Mouse (Mus musculus): ENCODE data around the gene Rnase9.
"Not testable (repeated sequence)": the region's sequence is repeated elsewhere in the genome, so short reads cannot be mapped to it uniquely, and the experiment has no call there.

Rnase9 gene

DNA sequence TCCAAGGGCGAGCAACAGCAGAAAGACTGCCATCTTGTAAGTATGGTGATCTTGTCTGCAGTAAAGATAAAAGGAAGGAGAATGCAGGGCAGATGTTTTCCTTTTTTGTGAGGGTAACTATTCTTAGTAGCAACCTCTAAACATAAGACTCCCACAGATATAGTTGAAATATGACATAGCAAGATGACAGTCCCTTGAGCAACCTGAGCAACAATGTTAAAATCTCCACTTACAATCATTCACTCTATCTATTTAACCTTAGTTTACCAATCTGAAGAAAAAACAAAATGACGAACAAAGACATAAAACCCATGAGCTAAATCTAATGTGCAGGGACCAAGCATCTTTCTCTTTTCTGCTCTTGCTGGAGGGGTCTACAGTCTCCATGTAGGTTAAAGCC lies 8.4 kb upstream of the Rnase9 start, which contains the start of gene Rnase11:
Gene Rnase11 (minus strand): TSS at position 101 of the 400 bp plus-strand sequence.
- in situ Hi-C loops (cut with MboI), result no loop called here

DNA sequence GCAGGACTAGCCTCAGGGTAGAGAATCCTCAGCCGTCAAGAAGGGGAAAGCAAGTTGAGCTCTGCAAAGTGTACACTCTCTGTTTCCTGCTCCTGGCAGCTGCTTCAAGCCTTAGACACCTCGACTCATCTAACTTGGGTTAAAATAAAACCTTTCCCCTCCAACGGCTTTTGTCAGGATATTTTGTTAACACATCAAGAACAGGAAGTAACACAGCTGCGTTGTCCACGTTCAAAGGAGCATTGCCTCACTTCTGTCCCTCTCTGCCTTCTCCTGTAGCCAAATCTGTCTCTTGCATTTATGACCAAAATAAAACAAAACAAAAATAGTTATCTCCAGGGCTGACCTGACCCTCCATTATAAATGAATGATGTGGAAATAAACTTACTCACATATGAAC lies 6.2 kb upstream of the Rnase9 start:
- in situ Hi-C loops (cut with MboI), result no loop called here

DNA sequence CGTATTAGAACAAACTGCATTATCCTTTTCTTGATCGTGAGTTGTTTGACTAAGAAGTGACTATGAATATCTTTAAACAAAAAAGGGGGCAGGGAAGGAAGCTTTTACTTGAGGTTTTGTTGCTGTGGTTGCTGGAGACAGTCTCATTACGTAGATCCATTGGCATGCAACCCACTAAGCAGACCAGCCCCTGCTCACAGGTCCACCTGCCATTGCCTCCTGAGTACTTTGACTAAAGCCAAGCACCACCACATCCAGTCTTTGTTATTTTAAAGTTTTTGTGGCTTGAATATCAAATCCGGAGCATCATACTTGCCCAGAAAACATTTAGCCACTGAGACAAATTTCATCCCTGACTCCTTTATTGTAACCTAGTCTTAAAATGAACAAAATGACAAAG lies 5.5 kb downstream of the Rnase9 start:
- in situ Hi-C loops (cut with MboI), result no loop called here

DNA sequence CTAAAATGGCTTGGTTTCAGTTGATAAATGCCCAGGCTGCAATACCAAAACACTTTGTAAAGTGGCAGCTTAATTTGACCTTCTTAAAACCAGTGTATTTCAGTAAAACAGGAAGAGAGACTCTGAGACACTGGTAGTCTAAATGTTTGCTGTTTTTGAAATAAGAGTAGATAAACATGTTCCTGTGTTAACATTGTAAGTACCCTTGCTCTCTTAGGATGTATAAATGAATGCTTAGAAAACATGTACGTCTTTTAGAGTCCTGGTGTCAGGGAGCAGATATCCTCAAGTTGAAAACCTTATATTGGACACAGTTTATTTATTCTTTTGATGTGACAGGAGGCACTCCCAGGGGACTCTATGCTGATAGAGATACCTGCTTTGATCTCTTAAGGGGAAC lies 6.5 kb downstream of the Rnase9 start:
- in situ Hi-C loops (cut with MboI), result no loop called here

DNA sequence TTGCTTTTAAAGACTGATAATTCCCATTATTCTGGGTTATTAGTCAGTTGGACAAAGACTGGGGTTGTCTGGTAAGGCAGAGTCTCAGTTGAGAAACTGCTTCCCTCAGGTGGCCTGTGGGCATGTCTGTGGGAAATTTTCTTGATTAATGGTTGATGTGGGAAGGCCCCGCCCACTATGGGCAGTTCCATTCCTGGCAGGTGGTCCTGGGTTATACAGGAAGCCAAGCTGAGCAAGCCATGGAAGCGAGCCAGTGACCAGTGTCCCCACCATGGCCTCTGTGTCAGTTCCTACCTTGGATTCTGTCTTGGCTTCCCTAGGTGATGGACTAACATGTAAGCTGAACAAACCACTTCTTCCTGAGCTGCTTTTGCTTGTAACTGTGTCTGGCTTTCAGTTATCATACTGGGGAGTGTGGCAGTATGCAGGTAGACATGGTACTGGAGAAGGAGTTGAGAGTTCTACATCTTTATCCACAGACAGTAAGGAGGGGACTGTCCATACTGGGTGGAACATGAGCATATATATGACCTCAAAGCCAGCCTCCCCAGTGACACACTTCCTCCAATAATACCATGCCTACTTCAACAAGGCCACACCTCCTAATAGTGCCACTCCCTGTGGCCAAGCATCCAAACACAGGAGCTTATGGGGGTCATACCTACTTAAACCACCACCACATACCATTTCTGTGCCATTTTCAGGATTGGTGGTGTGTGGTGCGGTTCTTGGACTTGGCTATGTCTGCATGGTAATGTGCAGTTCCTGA lies 14.1 kb downstream of the Rnase9 start:
- in situ Hi-C loops (cut with MboI), result loop anchor here (5.0 kb wide), 1 partner anchor 35 kb away; no protein-coding TSS in a partner anchor

DNA sequence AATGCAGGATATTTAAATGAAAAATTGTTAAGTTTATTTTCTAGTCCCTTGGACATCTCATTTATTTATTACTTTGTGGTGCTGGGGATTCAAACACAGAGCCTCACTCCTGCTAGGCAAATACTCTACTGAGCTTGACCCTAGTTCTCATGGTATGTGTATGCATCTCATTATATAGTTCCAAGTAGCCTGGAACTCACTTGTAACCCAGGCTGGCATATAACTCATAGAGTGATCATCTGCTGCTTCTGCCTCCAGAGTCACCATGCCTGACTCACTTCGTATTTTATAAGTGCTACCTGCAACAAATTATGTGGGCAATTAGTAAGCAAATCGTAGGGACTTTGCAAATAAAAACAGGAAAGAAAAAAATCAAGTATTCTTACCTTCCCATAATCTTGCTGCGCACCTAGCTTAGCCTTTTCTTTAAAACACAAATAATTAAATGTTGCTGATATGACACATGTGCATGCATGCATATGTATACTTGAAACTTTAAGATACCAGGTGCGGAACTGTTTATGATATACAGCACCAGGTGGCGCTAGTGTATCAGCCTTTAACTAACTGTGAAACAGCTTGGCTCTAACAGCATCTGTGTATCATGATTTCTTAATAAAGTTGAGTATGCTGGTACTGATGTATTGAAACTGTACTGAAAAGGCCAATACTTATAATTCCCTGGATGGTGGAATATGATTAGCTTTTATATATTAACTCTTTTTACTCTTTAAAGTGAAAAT lies 15.1 kb downstream of the Rnase9 start:
- in situ Hi-C loops (cut with MboI), result loop anchor here (5.0 kb wide), 1 partner anchor 36 kb away; no protein-coding TSS in a partner anchor

DNA sequence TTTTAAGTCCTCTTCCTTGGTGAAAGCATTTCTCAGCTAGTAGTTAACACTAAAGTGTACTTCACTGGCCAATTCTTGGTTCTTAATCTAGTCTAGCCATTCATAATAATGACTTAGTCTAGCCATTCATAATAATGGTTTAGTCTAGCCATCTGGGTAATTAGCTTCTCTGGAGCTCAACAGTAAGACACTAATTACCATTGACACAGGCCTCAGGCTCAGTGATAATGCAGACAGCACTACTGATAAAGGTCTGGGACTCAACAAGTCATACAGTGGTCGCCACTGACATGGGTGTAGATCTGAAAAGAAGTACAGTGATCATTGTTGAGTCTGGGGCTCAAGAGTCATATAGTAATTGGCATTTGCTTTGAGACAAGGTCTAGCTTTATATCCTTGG lies 16.8 kb downstream of the Rnase9 start:
- in situ Hi-C loops (cut with MboI), result loop anchor here (5.0 kb wide), 1 partner anchor 37 kb away; no protein-coding TSS in a partner anchor

DNA sequence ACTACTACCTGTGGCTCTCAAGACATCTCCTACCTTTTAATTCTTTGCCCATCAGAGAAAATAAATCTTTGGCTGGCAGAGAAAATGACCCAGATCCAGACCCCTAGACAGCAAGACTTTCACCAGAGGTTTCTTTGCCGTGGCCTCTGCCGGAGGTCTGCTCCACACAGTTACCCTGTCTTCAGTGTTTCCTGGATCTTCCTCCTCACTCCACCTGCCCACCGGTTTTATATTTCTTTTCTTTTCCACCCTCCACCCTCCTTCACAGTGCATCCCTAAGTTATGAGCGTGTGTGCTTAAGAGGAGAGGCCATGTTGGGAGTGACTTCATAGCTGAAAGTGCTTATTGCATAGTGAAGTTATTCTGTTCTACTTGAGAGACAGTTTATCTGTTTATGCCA lies 18.2 kb downstream of the Rnase9 start:
- in situ Hi-C loops (cut with MboI), result no loop called here

DNA sequence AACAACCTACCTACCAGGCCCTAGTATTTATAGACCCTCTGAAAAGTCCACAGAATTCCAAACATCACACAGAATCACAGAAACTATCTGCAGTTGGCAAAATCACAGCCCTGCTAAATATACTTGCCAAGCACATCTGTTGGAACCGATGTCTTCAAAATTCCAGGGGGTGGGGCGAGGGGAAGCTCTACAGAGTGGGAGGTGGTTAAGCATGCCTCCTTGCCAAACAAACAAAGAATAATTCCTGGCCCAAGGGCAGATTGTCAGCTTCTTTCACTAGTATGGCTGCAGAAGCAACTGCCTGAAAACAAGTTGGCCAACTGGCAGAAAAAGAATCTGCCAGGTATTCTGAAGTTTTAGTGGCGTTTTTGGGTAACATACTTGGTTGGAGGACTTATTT lies 24.4 kb downstream of the Rnase9 start:
- in situ Hi-C loops (cut with MboI), result no loop called here

DNA sequence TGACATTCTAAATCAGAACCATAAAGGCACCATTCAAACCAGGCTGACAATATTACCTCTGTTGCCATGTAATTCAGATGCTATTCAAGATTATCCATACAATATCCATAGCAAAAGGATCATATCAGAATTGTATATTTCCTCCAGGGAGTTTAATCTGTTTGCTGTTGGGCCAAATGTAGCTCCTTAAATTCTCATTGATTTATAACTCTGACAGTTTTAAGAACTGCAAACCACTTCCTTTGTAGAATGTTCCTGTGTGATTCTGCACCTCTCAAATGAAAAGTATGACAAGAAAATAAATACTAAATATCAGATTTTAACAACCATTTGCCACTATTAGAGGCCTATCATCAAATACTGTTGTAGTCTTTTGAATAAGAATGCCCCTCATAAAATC lies 25.9 kb downstream of the Rnase9 start:
- in situ Hi-C loops (cut with MboI), result no loop called here

DNA sequence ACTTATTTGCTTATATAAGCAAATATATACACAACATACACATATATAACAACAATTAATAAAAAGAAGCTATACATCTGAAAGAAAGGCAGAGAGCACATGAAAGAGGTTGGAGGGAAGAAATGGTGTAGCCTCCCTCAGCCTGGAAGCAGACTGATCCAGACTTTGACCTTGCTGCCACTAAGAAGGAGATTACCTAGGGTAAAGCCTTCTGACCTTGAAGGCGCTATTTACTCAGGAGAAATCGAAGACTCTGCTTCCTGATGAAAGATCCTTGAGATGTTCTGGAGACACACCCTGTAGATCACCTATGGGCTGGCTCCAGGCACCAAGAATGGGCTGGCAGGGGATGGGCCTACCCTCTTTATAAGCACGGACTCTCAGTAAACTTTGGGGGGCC lies 26.9 kb downstream of the Rnase9 start:
- in situ Hi-C loops (cut with MboI), result not testable (repeated sequence)

DNA sequence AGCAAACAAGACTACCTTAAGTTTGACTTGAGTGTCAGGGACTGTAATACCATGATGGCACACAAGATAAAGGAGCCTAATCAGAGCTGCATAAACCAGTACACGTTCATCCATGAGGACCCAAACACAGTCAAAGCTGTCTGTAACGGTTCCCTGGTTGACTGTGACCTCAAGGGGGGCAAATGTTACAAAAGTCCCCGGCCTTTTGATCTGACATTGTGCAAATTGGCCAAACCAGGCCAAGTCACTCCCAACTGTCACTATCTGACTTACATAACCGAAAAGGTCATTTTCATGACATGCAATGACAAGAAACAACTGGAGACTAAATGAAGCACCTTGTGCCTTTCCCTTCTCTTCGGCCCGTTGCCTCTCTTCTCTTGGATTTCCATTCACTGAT lies 32.1 kb downstream of the Rnase9 start:
- in situ Hi-C loops (cut with MboI), result no loop called here

DNA sequence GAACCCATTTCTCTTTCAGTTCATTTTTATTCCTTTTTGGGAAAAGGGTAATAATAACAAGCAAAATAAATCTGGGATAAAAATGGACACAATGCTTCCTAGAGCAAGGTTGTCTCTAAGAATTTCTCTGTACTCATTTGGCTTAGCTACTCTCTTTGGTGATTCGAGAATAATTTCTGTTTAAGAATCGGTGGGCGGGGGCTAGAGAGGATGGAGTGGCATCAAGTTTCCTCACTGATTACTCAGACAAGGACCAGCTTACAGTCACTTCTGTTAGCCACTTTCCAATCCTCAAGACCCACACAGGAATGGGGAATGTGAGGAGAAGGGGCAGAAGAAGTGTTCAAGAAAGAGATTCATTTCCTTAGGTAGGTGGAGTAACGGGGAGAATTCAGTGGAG lies 32.9 kb downstream of the Rnase9 start:
- in situ Hi-C loops (cut with MboI), result no loop called here

DNA sequence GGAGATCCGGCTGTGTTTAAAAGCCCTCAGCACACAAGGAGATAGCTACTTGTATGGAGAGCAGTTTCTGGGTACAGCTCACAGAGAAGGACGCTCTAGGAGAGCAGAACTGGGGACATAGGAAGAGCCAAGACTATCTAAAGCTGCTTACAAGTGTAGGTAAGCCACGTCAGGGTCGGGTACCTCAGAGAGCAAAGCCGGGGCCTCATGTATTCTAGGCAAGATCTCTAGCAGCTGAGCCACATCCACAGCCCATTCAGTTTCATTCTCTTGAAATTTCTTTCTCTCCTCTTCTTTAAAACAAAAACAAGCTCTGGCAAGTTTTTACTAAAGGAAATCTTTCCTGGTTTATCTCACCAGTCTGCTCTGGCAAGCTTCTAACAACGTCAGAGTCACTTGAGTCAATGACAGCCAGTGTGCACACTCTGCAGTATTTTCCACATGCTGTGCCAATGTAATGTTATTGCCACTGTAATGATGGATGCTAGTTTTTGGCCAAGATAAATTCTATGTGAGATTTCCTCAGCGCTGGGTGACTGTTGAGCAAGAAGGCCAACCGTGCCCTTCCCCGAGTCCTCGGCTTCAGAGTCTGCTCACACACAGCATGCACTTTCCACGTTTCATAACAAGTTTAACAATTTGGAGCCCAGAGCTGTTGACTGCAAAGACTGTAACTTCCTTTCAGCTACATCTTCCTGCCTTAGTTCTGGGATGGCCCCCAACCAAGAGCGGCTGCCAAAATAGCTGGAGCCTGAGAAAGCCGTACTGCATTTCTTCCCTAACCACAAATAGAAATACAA lies 33.6 kb downstream of the Rnase9 start:
- in situ Hi-C loops (cut with MboI), result no loop called here

DNA sequence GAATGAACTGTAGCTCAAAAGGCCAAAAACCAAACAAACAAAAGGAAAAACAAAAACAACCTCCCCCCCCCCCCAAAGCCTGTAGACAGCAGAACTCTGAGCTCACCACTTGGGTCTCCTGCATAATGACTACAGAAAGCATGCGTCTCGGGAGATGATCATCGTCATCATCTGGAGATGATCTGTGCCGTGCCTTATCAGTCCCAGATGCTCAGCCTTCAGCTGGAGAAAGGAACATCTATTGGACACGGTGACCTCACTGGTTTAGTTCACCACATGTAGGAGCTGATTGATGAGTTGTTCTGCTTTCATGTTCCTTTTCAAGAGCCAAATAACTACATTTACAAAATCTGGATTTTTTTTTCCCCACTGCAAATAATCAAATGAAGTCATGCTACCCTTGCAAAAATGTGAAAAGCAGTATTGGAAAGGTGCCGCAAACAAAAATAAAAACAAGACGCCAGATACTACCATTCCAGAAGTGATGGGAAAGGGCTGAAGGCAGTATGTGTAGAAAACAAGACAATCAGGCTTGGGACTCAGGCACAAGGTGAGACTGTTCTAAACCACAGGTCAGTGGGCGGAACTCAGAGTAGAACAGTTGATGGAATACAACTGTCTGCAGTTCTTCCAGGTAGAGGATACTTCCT lies 34.4 kb downstream of the Rnase9 start, which contains the start of gene Rnase10:
Gene Rnase10 (plus strand): TSS at position 600 of the 650 bp plus-strand sequence.
- in situ Hi-C loops (cut with MboI), result no loop called here

DNA sequence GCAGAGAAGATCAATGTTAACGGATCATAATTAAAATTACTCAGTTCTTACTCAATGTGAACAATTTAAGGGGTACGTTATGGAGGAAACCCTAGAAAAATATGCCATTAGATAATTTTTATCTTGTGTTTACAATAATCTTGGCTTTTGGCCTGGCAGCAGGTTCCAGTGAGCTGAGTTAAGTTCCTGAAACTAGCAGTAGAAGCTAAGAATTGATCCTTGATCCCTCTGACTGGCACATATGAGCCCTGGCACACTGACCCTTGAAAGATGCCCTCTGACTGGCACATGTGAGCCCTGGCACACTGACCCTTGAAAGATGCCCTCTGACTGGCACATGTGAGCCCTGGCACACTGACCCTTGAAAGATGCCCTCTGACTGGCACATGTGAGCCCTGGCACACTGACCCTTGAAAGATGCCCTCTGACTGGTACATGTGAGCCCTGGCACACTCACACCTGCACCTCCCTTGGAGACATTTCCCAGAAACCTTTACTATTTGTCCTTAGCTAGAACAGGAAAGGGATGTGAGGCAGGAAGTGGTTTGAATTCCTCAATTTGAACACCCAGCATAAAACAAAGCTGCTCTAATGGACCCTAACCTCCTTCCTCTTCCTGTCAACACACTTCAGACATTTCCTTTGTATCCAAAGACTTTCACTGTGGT lies 43.5 kb downstream of the Rnase9 start:
- in situ Hi-C loops (cut with MboI), result no loop called here

DNA sequence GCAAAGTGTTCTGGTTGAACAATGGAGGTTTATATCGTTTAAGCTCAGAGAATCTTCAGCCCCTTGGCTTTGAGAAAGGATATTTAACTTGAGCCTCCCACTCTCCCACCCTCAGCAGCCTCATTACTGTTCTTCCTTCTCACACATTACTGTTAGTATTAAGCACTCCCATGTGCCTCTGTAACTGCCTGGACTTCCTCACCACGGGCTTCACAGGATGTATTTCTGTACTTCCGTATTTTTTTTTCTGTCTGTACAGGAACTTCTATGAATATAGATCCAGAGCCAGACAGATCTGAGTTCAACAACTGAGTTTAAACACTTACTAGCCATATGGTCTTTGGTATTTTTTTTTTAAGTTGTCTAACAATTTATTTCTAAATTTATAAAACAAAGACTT lies 44.6 kb downstream of the Rnase9 start:
- in situ Hi-C loops (cut with MboI), result no loop called here

DNA sequence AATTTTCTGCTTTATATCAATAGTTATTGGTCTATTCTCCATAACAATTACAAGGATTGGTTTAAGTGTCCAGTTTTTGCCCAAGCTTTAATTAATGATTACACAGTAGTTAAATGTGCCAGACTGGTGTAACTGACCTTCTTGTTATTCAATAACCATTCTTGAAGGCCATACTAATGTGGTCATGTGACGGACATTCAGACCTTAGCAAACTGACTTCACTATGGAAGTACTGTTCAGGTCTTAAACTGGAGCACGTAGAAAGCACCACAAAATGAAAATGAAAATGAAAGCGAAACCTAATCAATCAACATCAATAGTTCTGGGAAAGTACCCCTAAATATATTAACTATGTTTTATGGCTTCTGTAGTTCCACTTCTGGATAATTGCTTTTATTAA lies 50.6 kb downstream of the Rnase9 start:
- in situ Hi-C loops (cut with MboI), result no loop called here
